Mouse (Mus musculus) brown adipose tissue, adult 24 weeks (tissue): ENCODE results near the gene Rtn4. TPM values are rescaled to one million over a fixed set of nuclear protein-coding genes. Genes with fewer than 3 reads are reported as not detected.

Experiments
- H3K27ac ChIP-seq: fragments of 200-500 bp; replicated peaks from 2 replicates; pipeline ENCODE4 v1.5.1; 2012; ENCODE audit warnings: low read depth, mild to moderate bottlenecking, low read length
- H3K4me1 ChIP-seq: fragments of 200-500 bp; 2 replicates; pipeline ENCODE4 v1.6.1; 2012; ENCODE audit warnings: low read length, mixed read lengths; ENCODE audit not compliant: control insufficient read depth, insufficient read depth, insufficient read length
- H3K4me3 ChIP-seq: fragments of 200-500 bp; 2 replicates; pipeline ENCODE4 v1.5.1; 2012; ENCODE audit warnings: low read depth, mild to moderate bottlenecking, low read length, moderate library complexity; ENCODE audit not compliant: insufficient read depth
- polyA plus RNA-seq: library from polyadenylated mRNA; stranded (reverse); fragments of >200 nt; gene quantifications from 2 replicates; pipeline ENCODE4 v1.2.4, GENCODE M21; 2012; ENCODE audit not compliant: missing spikeins, insufficient read depth, insufficient read length

Rtn4 gene
- polyA plus RNA-seq, 1 experiment = 986 TPM

GRCm38 (mm10) chr11:29692111-29692682, 550 bp upstream of the Rtn4 start:
- H3K4me1 ChIP-seq = no peaks in the 10 kb centered on the region
- 0 out of 2 replicates have a peak overlapping the region, but pooled peaks have one; percentile 38 for H3K27ac ChIP-seq
- H3K4me3 ChIP-seq = peak overlapping the region; percentile 34; the same call in 1 of the 2 replicates

- peak overlapping the region; percentile 85 for H3K27ac ChIP-seq
- H3K4me1 ChIP-seq = no peaks in the 10 kb centered on the region
- H3K4me3 ChIP-seq = peak overlapping the region; percentile 93
Measured at GRCm38 (mm10) chr11:29693576-29694410, 1.0 kb downstream of the Rtn4 start.

- no peak overlapping the region for H3K4me3 ChIP-seq
- H3K27ac ChIP-seq = no peak overlapping the region
- H3K4me1 ChIP-seq = no peaks in the 10 kb centered on the region
Measured at GRCm38 (mm10) chr11:29694754-29695153, 2.0 kb downstream of the Rtn4 start.

GRCm38 (mm10) chr11:29702721-29703120, 10.0 kb downstream of the Rtn4 start:
- Histone ChIP-seq H3K27ac (no peak overlapping the region), H3K4me3 (no peak overlapping the region), H3K4me1 (peaks cover 9% of the 10 kb centered on the region)

GRCm38 (mm10) chr11:29705263-29705662, 12.5 kb downstream of the Rtn4 start:
- H3K27ac ChIP-seq = peak overlapping the region; percentile 52; the same call in 1 of the 2 replicates
- H3K4me1 ChIP-seq = peaks cover 9% of the 10 kb centered on the region
- no peak overlapping the region for H3K4me3 ChIP-seq

GRCm38 (mm10) chr11:29706845-29707244, 14.1 kb downstream of the Rtn4 start:
- H3K27ac ChIP-seq = no peak overlapping the region
- peaks cover 9% of the 10 kb centered on the region for H3K4me1 ChIP-seq
- no peak overlapping the region for H3K4me3 ChIP-seq

- no peak overlapping the region for H3K27ac ChIP-seq
- no peak overlapping the region for H3K4me3 ChIP-seq
- peaks cover 4% of the 10 kb centered on the region for H3K4me1 ChIP-seq
Measured at GRCm38 (mm10) chr11:29709512-29709911, 16.8 kb downstream of the Rtn4 start.

GRCm38 (mm10) chr11:29714114-29714513, 21.4 kb downstream of the Rtn4 start:
- no peak overlapping the region for H3K27ac ChIP-seq
- 0 out of 2 replicates have a peak, but pooled peaks cover 3% of the 10 kb centered on the region for H3K4me1 ChIP-seq
- H3K4me3 ChIP-seq = no peak overlapping the region

- no peak overlapping the region for H3K27ac ChIP-seq
- no peak overlapping the region for H3K4me3 ChIP-seq
- H3K4me1 ChIP-seq = 0 out of 2 replicates have a peak, but pooled peaks cover 3% of the 10 kb centered on the region
Measured at GRCm38 (mm10) chr11:29714789-29715188, 22.0 kb downstream of the Rtn4 start.

- no peak overlapping the region for H3K27ac ChIP-seq
- no peak overlapping the region for H3K4me3 ChIP-seq
- H3K4me1 ChIP-seq = 0 out of 2 replicates have a peak, but pooled peaks cover 3% of the 10 kb centered on the region
Measured at GRCm38 (mm10) chr11:29715499-29715898, 22.8 kb downstream of the Rtn4 start.

GRCm38 (mm10) chr11:29718541-29718940, 25.8 kb downstream of the Rtn4 start:
- H3K4me1 ChIP-seq = peaks cover 7% of the 10 kb centered on the region
- peak overlapping the region; percentile 44; the same call in 1 of the 2 replicates for H3K27ac ChIP-seq
- peak overlapping the region; percentile 46 for H3K4me3 ChIP-seq

GRCm38 (mm10) chr11:29719597-29719996, 26.9 kb downstream of the Rtn4 start:
- Histone ChIP-seq H3K4me1 (peaks cover 7% of the 10 kb centered on the region), H3K27ac (no peak overlapping the region), H3K4me3 (no peak overlapping the region)

GRCm38 (mm10) chr11:29724213-29724612, 31.5 kb downstream of the Rtn4 start:
- Histone ChIP-seq H3K4me3 (no peak overlapping the region), H3K4me1 (peaks cover 4% of the 10 kb centered on the region), H3K27ac (no peak overlapping the region)

GRCm38 (mm10) chr11:29725167-29725566, 32.4 kb downstream of the Rtn4 start:
- H3K27ac ChIP-seq = no peak overlapping the region
- peaks cover 4% of the 10 kb centered on the region for H3K4me1 ChIP-seq
- no peak overlapping the region for H3K4me3 ChIP-seq

GRCm38 (mm10) chr11:29725610-29726009, 32.9 kb downstream of the Rtn4 start:
- Histone ChIP-seq H3K4me1 (peaks cover 4% of the 10 kb centered on the region), H3K4me3 (no peak overlapping the region), H3K27ac (no peak overlapping the region)
